Mouse (Mus musculus): Measurements from ENCODE around the gene Larp1b. TPM values are rescaled to one million over a fixed set of nuclear protein-coding genes. Genes with fewer than 3 reads are reported as not detected.

Larp1b gene
- polyA plus RNA-seq, 1 experiment from 2014 or later, result 2.8 TPM

DNA sequence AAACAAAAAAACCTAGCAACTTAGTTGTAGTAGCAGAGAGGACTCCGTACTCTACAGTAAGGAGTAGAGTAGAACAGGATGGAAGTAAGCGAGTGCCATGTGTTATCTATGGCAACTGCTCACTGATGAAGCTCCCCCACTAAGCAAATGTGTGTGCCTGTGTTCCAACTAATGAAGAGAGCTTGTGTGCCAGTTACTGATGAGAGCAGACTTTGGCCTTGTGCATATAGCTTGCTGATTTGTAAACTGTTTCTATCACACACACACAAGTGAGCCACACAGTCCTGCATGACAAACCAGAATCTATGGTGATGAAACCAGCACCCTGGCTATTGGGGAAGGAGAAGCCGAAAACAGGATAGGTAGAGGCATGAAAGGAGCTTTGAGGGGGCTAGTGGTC, 60.4 kb downstream of the Larp1b start:
- no peak overlapping the region for H3K4me3 ChIP-seq (ENCODE audit: low read depth, low read length)
- no peak overlapping the region for H3K27ac ChIP-seq (ENCODE audit: low read depth, low read length)
- H3K36me3 ChIP-seq (ENCODE audit: control insufficient read depth, insufficient read depth, low read length), result no peaks in the 10 kb centered on the region
- no peak for DNase-seq (ENCODE audit: low spot score)
- 93% methylated on average over 3 of the region's 3 CpGs for WGBS
- H3K27me3 ChIP-seq (ENCODE audit: control insufficient read depth, insufficient read depth, low read length), result no peaks in the 10 kb centered on the region
- H3K4me1 ChIP-seq (replicated peaks; ENCODE audit: control insufficient read depth, insufficient read depth, low read length), result no peaks in the 10 kb centered on the region
- ATAC-seq (replicated peaks; ENCODE audit: low FRiP score), result no peak
- no peak overlapping the region for H3K9ac ChIP-seq (ENCODE audit: low read length)
- no peaks in the 10 kb centered on the region for H3K9me3 ChIP-seq (ENCODE audit: control insufficient read depth, low read length)
- no peak overlapping the region for H3K4me2 ChIP-seq (ENCODE audit: low read depth, low read length, severe bottlenecking)

- no peaks in the 10 kb centered on the region for H3K27me3 ChIP-seq (ENCODE audit: control insufficient read depth, insufficient read depth, low read length)
- H3K4me1 ChIP-seq (replicated peaks; ENCODE audit: control insufficient read depth, insufficient read depth, low read length), result no peaks in the 10 kb centered on the region
- no peaks in the 10 kb centered on the region for H3K9me3 ChIP-seq (ENCODE audit: control insufficient read depth, low read length)
- no peak overlapping the region for H3K27ac ChIP-seq (ENCODE audit: low read depth, low read length)
- ATAC-seq (replicated peaks; ENCODE audit: low FRiP score), result no peak
- no peak overlapping the region for H3K4me3 ChIP-seq (ENCODE audit: low read depth, low read length)
- 86% methylated on average over 6 of the region's 6 CpGs for WGBS
- H3K9ac ChIP-seq (ENCODE audit: low read length), result no peak overlapping the region
- H3K4me2 ChIP-seq (ENCODE audit: low read depth, low read length, severe bottlenecking), result no peak overlapping the region
- DNase-seq (ENCODE audit: low spot score), result no peak
- no peaks in the 10 kb centered on the region for H3K36me3 ChIP-seq (ENCODE audit: control insufficient read depth, insufficient read depth, low read length)
Measured at GRCm38 (mm10) chr3:41010701-41011100, 61.1 kb downstream of the Larp1b start.

DNA sequence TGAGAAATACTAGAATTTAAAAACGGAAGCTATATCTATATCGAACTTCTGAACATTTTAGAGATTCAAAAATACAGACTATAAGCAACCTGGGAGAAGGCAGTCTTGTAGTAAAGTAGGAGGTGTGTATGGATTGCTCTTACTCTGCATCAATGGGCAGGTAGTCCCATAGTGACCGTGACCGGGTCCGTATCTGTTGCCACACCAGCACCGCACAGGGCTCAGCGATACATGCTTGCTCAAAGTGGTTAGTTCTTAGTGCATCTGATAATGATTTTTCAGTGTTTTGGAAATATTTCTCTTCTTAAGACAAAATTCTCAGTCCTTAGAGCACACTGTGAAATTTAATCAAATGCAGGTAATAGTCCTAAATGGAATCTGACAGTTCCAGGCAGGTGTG, 62.8 kb downstream of the Larp1b start:
- WGBS, result 95% methylated on average over 7 of the region's 7 CpGs
- H3K27me3 ChIP-seq (ENCODE audit: control insufficient read depth, insufficient read depth, low read length), result no peaks in the 10 kb centered on the region
- no peak overlapping the region for H3K4me3 ChIP-seq (ENCODE audit: low read depth, low read length)
- no peaks in the 10 kb centered on the region for H3K36me3 ChIP-seq (ENCODE audit: control insufficient read depth, insufficient read depth, low read length)
- H3K27ac ChIP-seq (ENCODE audit: low read depth, low read length), result no peak overlapping the region
- H3K9ac ChIP-seq (ENCODE audit: low read length), result no peak overlapping the region
- H3K4me1 ChIP-seq (replicated peaks; ENCODE audit: control insufficient read depth, insufficient read depth, low read length), result no peaks in the 10 kb centered on the region
- DNase-seq (ENCODE audit: low spot score), result no peak
- H3K4me2 ChIP-seq (ENCODE audit: low read depth, low read length, severe bottlenecking), result no peak overlapping the region
- ATAC-seq (replicated peaks; ENCODE audit: low FRiP score), result no peak
- no peaks in the 10 kb centered on the region for H3K9me3 ChIP-seq (ENCODE audit: control insufficient read depth, low read length)

DNA sequence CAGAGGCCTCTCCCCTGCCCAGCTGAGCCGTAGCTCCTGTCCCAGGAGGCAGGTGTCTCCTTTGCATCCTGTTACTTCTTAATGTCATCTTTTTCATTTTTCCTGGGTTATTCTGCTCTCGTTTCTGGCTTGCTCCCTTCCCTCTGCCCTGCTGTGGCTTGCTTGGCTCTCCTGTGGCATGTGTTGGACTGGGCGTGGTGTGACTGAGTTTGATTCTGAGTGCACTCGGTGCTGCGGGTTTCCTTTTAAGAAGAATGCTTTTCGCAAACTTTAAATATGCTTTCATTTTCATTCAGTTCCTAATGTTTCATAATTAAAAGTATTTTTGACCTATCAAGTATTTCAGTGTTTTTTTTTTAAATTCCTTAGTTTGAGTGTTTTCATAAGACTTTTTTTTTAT, 65.3 kb downstream of the Larp1b start:
- WGBS, result 83% methylated on average over 6 of the region's 6 CpGs

DNA sequence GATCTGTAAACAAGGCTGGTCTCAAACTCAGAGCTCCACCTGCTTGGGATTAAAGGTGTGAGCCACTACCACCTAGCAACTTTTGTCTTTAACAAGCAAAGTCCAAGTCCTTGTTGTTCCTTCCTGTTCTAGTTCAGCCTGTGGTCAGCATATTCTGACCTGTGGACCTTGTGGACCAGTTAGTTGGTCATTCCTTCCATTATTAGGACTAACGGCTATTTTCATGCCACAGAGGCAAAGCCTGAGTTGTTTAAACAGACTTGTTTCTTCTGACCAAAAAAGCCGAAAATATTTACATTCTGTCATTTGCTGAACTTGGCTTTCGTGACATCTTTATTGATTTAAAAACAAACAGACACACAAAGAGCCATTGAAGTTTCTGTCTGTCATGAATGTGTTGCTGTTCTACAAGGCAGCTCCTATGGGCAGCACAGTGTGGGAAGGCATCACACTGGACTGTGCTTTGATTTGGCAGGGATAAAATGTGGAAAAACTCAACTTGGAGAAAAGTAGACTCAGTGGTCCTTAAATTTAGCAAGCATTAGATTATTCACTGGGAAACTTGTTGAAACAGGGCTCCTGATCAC, 68.5 kb downstream of the Larp1b start:
- no peak for DNase-seq (ENCODE audit: low spot score)
- H3K4me3 ChIP-seq (ENCODE audit: low read depth, low read length), result no peak overlapping the region
- ATAC-seq (replicated peaks; ENCODE audit: low FRiP score), result no peak
- no peaks in the 10 kb centered on the region for H3K4me1 ChIP-seq (replicated peaks; ENCODE audit: control insufficient read depth, insufficient read depth, low read length)
- 80% methylated on average over 3 of the region's 3 CpGs for WGBS
- no peaks in the 10 kb centered on the region for H3K27me3 ChIP-seq (ENCODE audit: control insufficient read depth, insufficient read depth, low read length)
- H3K4me2 ChIP-seq (ENCODE audit: low read depth, low read length, severe bottlenecking), result no peak overlapping the region
- no peaks in the 10 kb centered on the region for H3K36me3 ChIP-seq (ENCODE audit: control insufficient read depth, insufficient read depth, low read length)
- H3K9ac ChIP-seq (ENCODE audit: low read length), result no peak overlapping the region
- H3K9me3 ChIP-seq (ENCODE audit: control insufficient read depth, low read length), result no peaks in the 10 kb centered on the region
- no peak overlapping the region for H3K27ac ChIP-seq (ENCODE audit: low read depth, low read length)

More for the DNA sequence above, 65.3 kb downstream of the Larp1b start:
- no peaks in the 10 kb centered on the region for H3K4me1 ChIP-seq (replicated peaks; ENCODE audit: control insufficient read depth, insufficient read depth, low read length)
- no peak overlapping the region for H3K27ac ChIP-seq (ENCODE audit: low read depth, low read length)
- no peak for ATAC-seq (replicated peaks; ENCODE audit: low FRiP score)
- H3K27me3 ChIP-seq (ENCODE audit: control insufficient read depth, insufficient read depth, low read length), result no peaks in the 10 kb centered on the region
- DNase-seq (ENCODE audit: low spot score), result no peak
- no peak overlapping the region for H3K4me2 ChIP-seq (ENCODE audit: low read depth, low read length, severe bottlenecking)
- no peaks in the 10 kb centered on the region for H3K36me3 ChIP-seq (ENCODE audit: control insufficient read depth, insufficient read depth, low read length)
- H3K4me3 ChIP-seq (ENCODE audit: low read depth, low read length), result no peak overlapping the region
- H3K9ac ChIP-seq (ENCODE audit: low read length), result no peak overlapping the region
- no peaks in the 10 kb centered on the region for H3K9me3 ChIP-seq (ENCODE audit: control insufficient read depth, low read length)

- H3K9ac ChIP-seq (ENCODE audit: low read length), result no peak overlapping the region
- H3K27me3 ChIP-seq (ENCODE audit: control insufficient read depth, insufficient read depth, low read length), result no peaks in the 10 kb centered on the region
- WGBS, result 95% methylated on average over 7 of the region's 7 CpGs
- H3K27ac ChIP-seq (ENCODE audit: low read depth, low read length), result no peak overlapping the region
- no peak for ATAC-seq (replicated peaks; ENCODE audit: low FRiP score)
- H3K4me3 ChIP-seq (ENCODE audit: low read depth, low read length), result no peak overlapping the region
- H3K4me1 ChIP-seq (replicated peaks; ENCODE audit: control insufficient read depth, insufficient read depth, low read length), result no peaks in the 10 kb centered on the region
- DNase-seq (ENCODE audit: low spot score), result no peak
- H3K9me3 ChIP-seq (ENCODE audit: control insufficient read depth, low read length), result no peaks in the 10 kb centered on the region
- H3K36me3 ChIP-seq (ENCODE audit: control insufficient read depth, insufficient read depth, low read length), result no peaks in the 10 kb centered on the region
- no peak overlapping the region for H3K4me2 ChIP-seq (ENCODE audit: low read depth, low read length, severe bottlenecking)
Measured at GRCm38 (mm10) chr3:41020687-41021086, 71.1 kb downstream of the Larp1b start.

- Histone ChIP-seq H3K27me3 (ENCODE audit: control insufficient read depth, insufficient read depth, low read length) (no peaks in the 10 kb centered on the region), H3K36me3 (ENCODE audit: control insufficient read depth, insufficient read depth, low read length) (no peaks in the 10 kb centered on the region), H3K4me3 (ENCODE audit: low read depth, low read length) (no peak overlapping the region), H3K4me2 (ENCODE audit: low read depth, low read length, severe bottlenecking) (no peak overlapping the region), H3K4me1 (replicated peaks; ENCODE audit: control insufficient read depth, insufficient read depth, low read length) (no peaks in the 10 kb centered on the region), H3K27ac (ENCODE audit: low read depth, low read length) (no peak overlapping the region), H3K9me3 (ENCODE audit: control insufficient read depth, low read length) (no peaks in the 10 kb centered on the region), H3K9ac (ENCODE audit: low read length) (no peak overlapping the region)
- no peak for DNase-seq (ENCODE audit: low spot score)
- WGBS, result 69% methylated on average over 6 of the region's 6 CpGs
- ATAC-seq (replicated peaks; ENCODE audit: low FRiP score), result no peak
Measured at GRCm38 (mm10) chr3:41021980-41022379, 72.4 kb downstream of the Larp1b start.

GRCm38 (mm10) chr3:41030705-41031104, 81.1 kb downstream of the Larp1b start:
- DNase-seq (ENCODE audit: low spot score), result no peak
- no peak overlapping the region for H3K4me2 ChIP-seq (ENCODE audit: low read depth, low read length, severe bottlenecking)
- H3K9ac ChIP-seq (ENCODE audit: low read length), result no peak overlapping the region
- H3K4me3 ChIP-seq (ENCODE audit: low read depth, low read length), result no peak overlapping the region
- WGBS, result 94% methylated on average over 1 of the region's 1 CpGs
- no peak overlapping the region for H3K27ac ChIP-seq (ENCODE audit: low read depth, low read length)
- no peaks in the 10 kb centered on the region for H3K27me3 ChIP-seq (ENCODE audit: control insufficient read depth, insufficient read depth, low read length)
- H3K4me1 ChIP-seq (replicated peaks; ENCODE audit: control insufficient read depth, insufficient read depth, low read length), result no peaks in the 10 kb centered on the region
- ATAC-seq (replicated peaks; ENCODE audit: low FRiP score), result no peak
- H3K36me3 ChIP-seq (ENCODE audit: control insufficient read depth, insufficient read depth, low read length), result no peaks in the 10 kb centered on the region
- H3K9me3 ChIP-seq (ENCODE audit: control insufficient read depth, low read length), result no peaks in the 10 kb centered on the region

All from forebrain, embryonic 11.5 days (tissue).